Mouse (Mus musculus) liver (tissue): Measurements from ENCODE around the gene Kcnk7.

Experiments used
- DNase-seq: peaks from one replicate; pipeline ENCODE4 v3.0.0-alpha.2; 2020; ENCODE audit warnings: mixed read lengths

The Kcnk7 gene

GRCm38 (mm10) chr19:5756321-5756985 is 52.3 kb downstream of the Kcnk7 start:
- DNase-seq, result no peak
